Comparison of ENCODE assay signal across 31 mouse cellular contexts in genomic region chr8:47729324-47729723, GRCm38 (mm10).
"Had no signal": no experiment of that assay in that cellular context is flagged by ENCODE, and none has a peak within 500 bp of the region (broad histone marks: within the 10 kb centered on the region; RNA-seq: fewer than 3 reads in every experiment).

No protein-coding gene starts in this region.

- H3K9ac ChIP-seq: limb, embryonic 12.5 days; limb, embryonic 13.5 days; limb, embryonic 15.5 days; liver, embryonic 13.5 days; liver, embryonic 14.5 days; liver, embryonic 15.5 days; liver, postnatal 0 days; lung, embryonic 14.5 days; lung, embryonic 15.5 days; midbrain, embryonic 12.5 days; midbrain, embryonic 13.5 days; midbrain, embryonic 15.5 days had no signal

- ATAC-seq: liver, postnatal 0 days; lung, postnatal 0 days; midbrain, embryonic 13.5 days; midbrain, embryonic 15.5 days; midbrain, embryonic 16.5 days had no signal

- H3K9me3 ChIP-seq: limb, embryonic 10.5 days; limb, embryonic 13.5 days; limb, embryonic 15.5 days; liver, embryonic 13.5 days; liver, embryonic 15.5 days; lung, embryonic 15.5 days; midbrain, embryonic 10.5 days; midbrain, embryonic 12.5 days; midbrain, embryonic 13.5 days; midbrain, embryonic 15.5 days had no signal

- H3K27ac ChIP-seq: left cerebral cortex, adult 2 months; limb, embryonic 10.5 days; limb, embryonic 12.5 days; limb, embryonic 13.5 days; limb, embryonic 15.5 days; liver, embryonic 13.5 days; liver, embryonic 14.5 days; liver, embryonic 15.5 days; lung, embryonic 15.5 days; macrophage; midbrain, embryonic 10.5 days; midbrain, embryonic 12.5 days; midbrain, embryonic 13.5 days; midbrain, embryonic 15.5 days had no signal

- DNase-seq: left cerebral cortex, postnatal 4 days; liver; liver, embryonic 13.5 days; liver, postnatal 0 days; lung, adult 18-20 months; lung, adult 2 months; lung, embryonic 14.5 days; lung, postnatal 10 days; lung, postnatal 14 days; lung, postnatal 36 days; lung, postnatal 4 days; midbrain, embryonic 14.5 days had no signal

- H3K4me3 ChIP-seq: left cerebral cortex, adult 2 months; limb, embryonic 10.5 days; limb, embryonic 12.5 days; limb, embryonic 13.5 days; limb, embryonic 15.5 days; liver, embryonic 13.5 days; liver, embryonic 15.5 days; lung, embryonic 15.5 days; megakaryocyte, embryonic 14.5 days; midbrain, embryonic 10.5 days; midbrain, embryonic 12.5 days; midbrain, embryonic 13.5 days; midbrain, embryonic 15.5 days; myocyte had no signal

- H3K27me3 ChIP-seq: limb, embryonic 15.5 days; liver, embryonic 13.5 days; liver, embryonic 15.5 days; lung, embryonic 15.5 days; midbrain, embryonic 12.5 days; midbrain, embryonic 15.5 days had no signal

- H3K4me1 ChIP-seq: limb, embryonic 15.5 days; liver, embryonic 13.5 days; liver, embryonic 15.5 days; lung, embryonic 15.5 days; megakaryocyte, embryonic 14.5 days; midbrain, embryonic 12.5 days; midbrain, embryonic 13.5 days; midbrain, embryonic 15.5 days had no signal

- H3K4me2 ChIP-seq: limb, embryonic 12.5 days; limb, embryonic 13.5 days; limb, embryonic 15.5 days; liver, embryonic 11.5 days; liver, embryonic 13.5 days; liver, embryonic 15.5 days; lung, embryonic 14.5 days; lung, embryonic 15.5 days; midbrain, embryonic 11.5 days; midbrain, embryonic 12.5 days; midbrain, embryonic 13.5 days; midbrain, embryonic 15.5 days had no signal

- H3K36me3 ChIP-seq: limb, embryonic 10.5 days; limb, embryonic 12.5 days; limb, embryonic 13.5 days; limb, embryonic 15.5 days; liver, embryonic 13.5 days; liver, embryonic 15.5 days; lung, embryonic 15.5 days; midbrain, embryonic 10.5 days; midbrain, embryonic 12.5 days; midbrain, embryonic 13.5 days; midbrain, embryonic 15.5 days had no signal
